Mouse (Mus musculus): Measurements from ENCODE around the gene Ptpra. TPM values are rescaled to one million over a fixed set of nuclear protein-coding genes. Genes with fewer than 3 reads are reported as not detected.
"Not testable (repeated sequence)": the region's sequence is repeated elsewhere in the genome, so short reads cannot be mapped to it uniquely, and the experiment has no call there.

Gene Ptpra
- polyA plus RNA-seq, 1 experiment from 2014 or later = 99.3 TPM

- no peak for DNase-seq
- H3K9ac ChIP-seq = no peak overlapping the region
- H3K27me3 ChIP-seq (ENCODE audit: insufficient read depth, low read length) = peaks cover 52% of the 10 kb centered on the region
- TF ChIP-seq CTCF (IDR thresholded peaks at IDR 0.05; ENCODE audit: low read depth) = peak; percentile 16; the same call in 1 of the 2 replicates
- H3K4me3 ChIP-seq (ENCODE audit: low read depth, low read length) = no peak overlapping the region
- 81% methylated on average over 5 of the region's 5 CpGs for WGBS
- H3K36me3 ChIP-seq (ENCODE audit: insufficient read depth) = no peaks in the 10 kb centered on the region
- H3K27ac ChIP-seq (ENCODE audit: low read depth) = no peak overlapping the region
- no peak overlapping the region for H3K4me2 ChIP-seq
- ATAC-seq (ENCODE audit: insufficient read depth) = no peak
- H3K4me1 ChIP-seq (ENCODE audit: insufficient read depth) = no peaks in the 10 kb centered on the region
- no peaks in the 10 kb centered on the region for H3K9me3 ChIP-seq (ENCODE audit: low read depth, low read length)
Measured at GRCm38 (mm10) chr2:130574960-130575359, 124.9 kb downstream of the Ptpra start.

GRCm38 (mm10) chr2:130575873-130576272 lies 125.8 kb downstream of the Ptpra start, which contains the start of gene Oxt:
TSS of gene Oxt (plus strand) at chr2:130576173.
- H3K9ac ChIP-seq = no peak within 1 kb of the TSS
- H3K9me3 ChIP-seq (ENCODE audit: low read depth, low read length) = no peaks in the 10 kb centered on the region
- H3K27ac ChIP-seq (ENCODE audit: low read depth) = no peak within 1 kb of the TSS
- no peak for ATAC-seq (ENCODE audit: insufficient read depth)
- H3K4me2 ChIP-seq = peak within 1 kb of the TSS; percentile 55
- H3K27me3 ChIP-seq (ENCODE audit: insufficient read depth, low read length) = peaks cover 61% of the 10 kb centered on the region
- no peaks in the 10 kb centered on the region for H3K4me1 ChIP-seq (ENCODE audit: insufficient read depth)
- no peaks in the 10 kb centered on the region for H3K36me3 ChIP-seq (ENCODE audit: insufficient read depth)
- peak within 1 kb of the TSS; percentile 25 for H3K4me3 ChIP-seq (ENCODE audit: low read depth, low read length)
- TF ChIP-seq CTCF (IDR thresholded peaks at IDR 0.05; ENCODE audit: low read depth) = no peak
- WGBS = 52% methylated on average over 9 of the region's 9 CpGs
- no peak for DNase-seq

GRCm38 (mm10) chr2:130576564-130576963 lies 126.5 kb downstream of the Ptpra start:
- peak overlapping the region; percentile 55 for H3K4me2 ChIP-seq
- DNase-seq; H3K4me1 ChIP-seq (ENCODE audit: insufficient read depth); H3K9me3 ChIP-seq (ENCODE audit: low read depth, low read length); H3K9ac ChIP-seq; ATAC-seq (ENCODE audit: insufficient read depth); H3K27ac ChIP-seq (ENCODE audit: low read depth); H3K36me3 ChIP-seq (ENCODE audit: insufficient read depth): not testable (repeated sequence)
- peak overlapping the region; percentile 25 for H3K4me3 ChIP-seq (ENCODE audit: low read depth, low read length)
- peaks cover 68% of the 10 kb centered on the region for H3K27me3 ChIP-seq (ENCODE audit: insufficient read depth, low read length)
- WGBS = 2% methylated on average over 24 of the region's 32 CpGs

GRCm38 (mm10) chr2:130577021-130577420 lies 126.9 kb downstream of the Ptpra start:
- ATAC-seq (ENCODE audit: insufficient read depth) = no peak
- H3K4me3 ChIP-seq (ENCODE audit: low read depth, low read length) = peak overlapping the region; percentile 25

GRCm38 (mm10) chr2:130577632-130578031 lies 127.6 kb downstream of the Ptpra start:
- H3K27me3 ChIP-seq (ENCODE audit: insufficient read depth, low read length) = peaks cover 79% of the 10 kb centered on the region
- peak; percentile 52 for DNase-seq
- no peaks in the 10 kb centered on the region for H3K9me3 ChIP-seq (ENCODE audit: low read depth, low read length)
- 4% methylated on average over 12 of the region's 12 CpGs for WGBS
- no peaks in the 10 kb centered on the region for H3K36me3 ChIP-seq (ENCODE audit: insufficient read depth)
- no peak for TF ChIP-seq CTCF (IDR thresholded peaks at IDR 0.05; ENCODE audit: low read depth)
- no peak overlapping the region for H3K27ac ChIP-seq (ENCODE audit: low read depth)
- no peak overlapping the region for H3K9ac ChIP-seq
- H3K4me1 ChIP-seq (ENCODE audit: insufficient read depth) = no peaks in the 10 kb centered on the region
- peak; percentile 45 for ATAC-seq (ENCODE audit: insufficient read depth)
- no peak overlapping the region for H3K4me3 ChIP-seq (ENCODE audit: low read depth, low read length)
- H3K4me2 ChIP-seq = 0 out of 2 replicates have a peak overlapping the region, but pooled peaks have one; percentile 20

More at GRCm38 (mm10) chr2:130577021-130577420, 126.9 kb downstream of the Ptpra start:
- 5% methylated on average over 9 of the region's 9 CpGs for WGBS
- no peak overlapping the region for H3K27ac ChIP-seq (ENCODE audit: low read depth)
- no peak overlapping the region for H3K9ac ChIP-seq
- DNase-seq = no peak
- no peaks in the 10 kb centered on the region for H3K4me1 ChIP-seq (ENCODE audit: insufficient read depth)
- H3K27me3 ChIP-seq (ENCODE audit: insufficient read depth, low read length) = peaks cover 73% of the 10 kb centered on the region
- no peaks in the 10 kb centered on the region for H3K9me3 ChIP-seq (ENCODE audit: low read depth, low read length)
- no peak for TF ChIP-seq CTCF (IDR thresholded peaks at IDR 0.05; ENCODE audit: low read depth)
- peak overlapping the region; percentile 55 for H3K4me2 ChIP-seq
- H3K36me3 ChIP-seq (ENCODE audit: insufficient read depth) = no peaks in the 10 kb centered on the region

- 11% methylated on average over 11 of the region's 11 CpGs for WGBS
- Histone ChIP-seq H3K9me3 (ENCODE audit: low read depth, low read length) (no peaks in the 10 kb centered on the region), H3K27ac (ENCODE audit: low read depth) (no peak overlapping the region), H3K4me1 (ENCODE audit: insufficient read depth) (no peaks in the 10 kb centered on the region), H3K4me3 (ENCODE audit: low read depth, low read length) (no peak overlapping the region), H3K36me3 (ENCODE audit: insufficient read depth) (no peaks in the 10 kb centered on the region), H3K9ac (no peak overlapping the region), H3K27me3 (ENCODE audit: insufficient read depth, low read length) (peaks cover 84% of the 10 kb centered on the region), H3K4me2 (no peak overlapping the region)
- ATAC-seq (ENCODE audit: insufficient read depth) (no peak), DNase-seq (peak; percentile 74)
- peak; percentile 74 for TF ChIP-seq CTCF (IDR thresholded peaks at IDR 0.05; ENCODE audit: low read depth)
Measured at GRCm38 (mm10) chr2:130578148-130578547, 128.1 kb downstream of the Ptpra start.

GRCm38 (mm10) chr2:130579791-130580190 lies 129.7 kb downstream of the Ptpra start:
- Histone ChIP-seq H3K4me3 (ENCODE audit: low read depth, low read length) (no peak overlapping the region), H3K9ac (no peak overlapping the region), H3K36me3 (ENCODE audit: insufficient read depth) (no peaks in the 10 kb centered on the region), H3K4me1 (ENCODE audit: insufficient read depth) (no peaks in the 10 kb centered on the region), H3K27ac (ENCODE audit: low read depth) (no peak overlapping the region), H3K4me2 (no peak overlapping the region), H3K9me3 (ENCODE audit: low read depth, low read length) (no peaks in the 10 kb centered on the region), H3K27me3 (ENCODE audit: insufficient read depth, low read length) (peaks cover 84% of the 10 kb centered on the region)
- DNase-seq (no peak), ATAC-seq (ENCODE audit: insufficient read depth) (no peak)
- no peak for TF ChIP-seq CTCF (IDR thresholded peaks at IDR 0.05; ENCODE audit: low read depth)
- 11% methylated on average over 8 of the region's 8 CpGs for WGBS

All from lung, embryonic 14.5 days (tissue).